Mouse (Mus musculus) heart, postnatal 0 days (tissue): ENCODE measurements at regions not wholly inside any gene's neighbourhood (a gene's known extent, or its start where the extent isn't known, plus 50 kb on each side); places are given as distances from the start of the nearest gene placed in this dataset.

ENCODE experiments used
- ATAC-seq: fragments of 200-750 bp; cut with Nextera tagmentation; 2 replicates; pipeline ENCODE4 v1.8.0; 2017; ENCODE audit warnings: low read depth, moderate number of reproducible peaks, moderate library complexity; ENCODE audit not compliant: insufficient read depth
- DNase-seq: peaks from one replicate; pipeline ENCODE4 v3.0.0-alpha.2; 2016; ENCODE audit warnings: low spot score
- H3K27ac ChIP-seq: fragments of 300-500 bp; sonication (generic); 2 replicates; pipeline ENCODE4 v1.5.1; 2014; ENCODE audit warnings: low read depth, mild to moderate bottlenecking
- H3K27me3 ChIP-seq: fragments of 300-500 bp; sonication (generic); 2 replicates; pipeline ENCODE4 v1.6.1; 2014; ENCODE audit warnings: low read length, mixed read lengths; ENCODE audit not compliant: control insufficient read depth, insufficient read depth
- H3K36me3 ChIP-seq: fragments of 300-500 bp; sonication (generic); replicated peaks from 2 replicates; pipeline ENCODE4 v1.6.1; 2014; ENCODE audit warnings: low read length, mixed read lengths; ENCODE audit not compliant: control insufficient read depth, insufficient read depth
- H3K4me1 ChIP-seq: fragments of 300-500 bp; sonication (generic); 2 replicates; pipeline ENCODE4 v1.6.1; 2014; ENCODE audit warnings: antibody characterized with exemption; ENCODE audit not compliant: control insufficient read depth, insufficient read depth
- H3K4me2 ChIP-seq: fragments of 300-500 bp; sonication (generic); 2 replicates; pipeline ENCODE4 v1.6.1; 2014; ENCODE audit warnings: low read depth, mild to moderate bottlenecking, low read length, moderate library complexity
- H3K4me3 ChIP-seq: fragments of 300-500 bp; sonication (generic); 2 replicates; pipeline ENCODE4 v1.5.1; 2014; ENCODE audit warnings: low read depth, low read length
- H3K9ac ChIP-seq: fragments of 300-500 bp; sonication (generic); replicated peaks from 2 replicates; pipeline ENCODE4 v1.6.1; 2014; ENCODE audit warnings: low read depth, low read length, mixed read lengths
- H3K9me3 ChIP-seq: fragments of 300-500 bp; sonication (generic); replicated peaks from 2 replicates; pipeline ENCODE4 v1.6.1; 2016; ENCODE audit warnings: low read length; ENCODE audit not compliant: control insufficient read depth
- CTCF ChIP-seq: IDR thresholded peaks from 2 replicates; pipeline ENCODE4 v1.5.1; 2016; ENCODE audit warnings: antibody characterized with exemption, control low read depth, low read depth
- EP300 ChIP-seq: IDR thresholded peaks from 2 replicates; pipeline ENCODE4 v1.6.1; 2016; ENCODE audit warnings: antibody characterized with exemption, low read depth
- WGBS: fragments of 180-500 bp; shearing (Covaris S2); extraction: QIAGEN DNeasy Blood & Tissue Kit; methylation state at CpG from one replicate; pipeline ENCODE4 v1.1.7; 2014; 5-methylcytosine and 5-hydroxymethylcytosine counted together

- Histone ChIP-seq H3K4me3 (no peak overlapping the region), H3K27me3 (no peaks in the 10 kb centered on the region), H3K27ac (no peak overlapping the region), H3K4me2 (no peak overlapping the region), H3K9ac (no peak overlapping the region), H3K4me1 (0 out of 2 replicates have a peak, but pooled peaks cover 14% of the 10 kb centered on the region), H3K9me3 (no peaks in the 10 kb centered on the region), H3K36me3 (no peaks in the 10 kb centered on the region)
- WGBS, result 60% methylated on average over 4 of the region's 4 CpGs
- no peak for DNase-seq
- TF ChIP-seq EP300, result no peak
- ATAC-seq, result no peak
These were observed 298.5 kb downstream of the Gm49356 start for GRCm38 (mm10) chr15:59187566-59187965.

- no peak overlapping the region for H3K4me2 ChIP-seq
- H3K4me1 ChIP-seq, result 0 out of 2 replicates have a peak, but pooled peaks cover 14% of the 10 kb centered on the region
- TF ChIP-seq EP300 (no peak), CTCF (no peak)
- ATAC-seq, result no peak
- H3K4me3 ChIP-seq, result no peak overlapping the region
- no peak overlapping the region for H3K9ac ChIP-seq
- no peak for DNase-seq
- no peaks in the 10 kb centered on the region for H3K9me3 ChIP-seq
- 64% methylated on average over 4 of the region's 4 CpGs for WGBS
- no peaks in the 10 kb centered on the region for H3K27me3 ChIP-seq
- 0 out of 2 replicates have a peak overlapping the region, but pooled peaks have one; percentile 21 for H3K27ac ChIP-seq
- no peaks in the 10 kb centered on the region for H3K36me3 ChIP-seq
These were observed 299.3 kb downstream of the Gm49356 start for GRCm38 (mm10) chr15:59188371-59188770.

- WGBS, result 61% methylated on average over 5 of the region's 5 CpGs
- Histone ChIP-seq H3K27me3 (no peaks in the 10 kb centered on the region), H3K36me3 (no peaks in the 10 kb centered on the region), H3K4me3 (no peak overlapping the region), H3K4me1 (peaks cover 19% of the 10 kb centered on the region), H3K4me2 (no peak overlapping the region), H3K9me3 (no peaks in the 10 kb centered on the region), H3K9ac (no peak overlapping the region), H3K27ac (no peak overlapping the region)
- ATAC-seq (no peak), DNase-seq (no peak)
- TF ChIP-seq EP300, result no peak
- no peak for TF ChIP-seq CTCF
These were observed 301.4 kb downstream of the Gm49356 start for GRCm38 (mm10) chr15:59190511-59190910.

- no peak for DNase-seq
- no peak for ATAC-seq
- Histone ChIP-seq H3K9me3 (no peaks in the 10 kb centered on the region), H3K4me3 (no peak overlapping the region), H3K4me1 (peaks cover 36% of the 10 kb centered on the region), H3K27me3 (no peaks in the 10 kb centered on the region), H3K4me2 (no peak overlapping the region), H3K36me3 (no peaks in the 10 kb centered on the region), H3K9ac (no peak overlapping the region), H3K27ac (no peak overlapping the region; the same call in 1 of the 2 replicates)
- 66% methylated on average over 10 of the region's 10 CpGs for WGBS
- no peak for TF ChIP-seq CTCF
- TF ChIP-seq EP300, result no peak
These were observed 305.3 kb downstream of the Gm49356 start for GRCm38 (mm10) chr15:59194421-59194820.

- peaks cover 40% of the 10 kb centered on the region for H3K4me1 ChIP-seq
These were observed 307.3 kb downstream of the Gm49356 start for GRCm38 (mm10) chr15:59196351-59196750.

More at GRCm38 (mm10) chr15:59196351-59196750, 307.3 kb downstream of the Gm49356 start:
- no peak for ATAC-seq
- Histone ChIP-seq H3K27ac (peak overlapping the region; percentile 96), H3K9ac (no peak overlapping the region), H3K4me2 (no peak overlapping the region), H3K36me3 (no peaks in the 10 kb centered on the region), H3K9me3 (no peaks in the 10 kb centered on the region), H3K27me3 (no peaks in the 10 kb centered on the region), H3K4me3 (no peak overlapping the region)
- no peak for DNase-seq
- WGBS, result 77% methylated on average over 5 of the region's 5 CpGs
- no peak for TF ChIP-seq CTCF
- TF ChIP-seq EP300, result no peak
